Mouse (Mus musculus) cerebellum, adult 2 months (tissue): ENCODE measurements at regions not wholly inside any gene's neighbourhood (a gene's known extent, or its start where the extent isn't known, plus 50 kb on each side); places are given as distances from the start of the nearest gene placed in this dataset.

Experiments
- DNase-seq, 2 experiments: peaks; one replicate each; pipeline ENCODE4 v3.0.0; 2021
- H3K27ac ChIP-seq: fragments of 200-500 bp; 2 replicates; pipeline ENCODE4 v1.5.1; 2012; ENCODE audit warnings: low read length, control low read depth, inconsistent platforms; ENCODE audit not compliant: insufficient read depth
- H3K27me3 ChIP-seq: fragments of 200-500 bp; 2 replicates; pipeline ENCODE4 v1.6.1; 2012; ENCODE audit warnings: inconsistent platforms, mild to moderate bottlenecking, low read length, moderate library complexity; ENCODE audit not compliant: control insufficient read depth, insufficient read depth
- H3K4me1 ChIP-seq: fragments of 200-500 bp; 2 replicates; pipeline ENCODE4 v1.6.1; 2011; ENCODE audit warnings: low read length; ENCODE audit not compliant: control insufficient read depth, insufficient read depth
- H3K4me3 ChIP-seq: fragments of 200-500 bp; replicated peaks from 2 replicates; pipeline ENCODE3; 2011; ENCODE audit warnings: mild to moderate bottlenecking, low read depth, low read length, control low read depth; ENCODE audit not compliant: insufficient read depth
- CTCF ChIP-seq: fragments of 200-500 bp; IDR thresholded peaks from 2 replicates; pipeline ENCODE4 v1.5.1; 2011; ENCODE audit warnings: low read depth, mild to moderate bottlenecking, control low read depth, low read length, moderate library complexity, borderline replicate concordance; ENCODE audit not compliant: insufficient read depth
- POLR2A ChIP-seq: fragments of 200-500 bp; IDR thresholded peaks from 2 replicates; pipeline ENCODE4 v1.6.1; 2011; ENCODE audit warnings: low read length, control low read depth, borderline replicate concordance; ENCODE audit not compliant: insufficient read depth
- WGBS: fragments of 180-500 bp; shearing (Covaris S2); methylation state at CpG from one replicate; pipeline ENCODE4 v1.1.7; 2018; 5-methylcytosine and 5-hydroxymethylcytosine counted together

GRCm38 (mm10) chr12:29256103-29256502 is 272.1 kb upstream of the Myt1l start:
- Histone ChIP-seq H3K4me3 (no peak overlapping the region), H3K4me1 (peaks cover 3% of the 10 kb centered on the region; the same call in 1 of the 2 replicates), H3K27me3 (no peaks in the 10 kb centered on the region), H3K27ac (no peak overlapping the region)
- WGBS: 95% methylated on average over 4 of the region's 4 CpGs
- TF ChIP-seq CTCF: no peak
- no peak for TF ChIP-seq POLR2A
- no peak for DNase-seq

GRCm38 (mm10) chr12:29257011-29257734 is 271.0 kb upstream of the Myt1l start:
- no peak for TF ChIP-seq POLR2A
- no peak for TF ChIP-seq CTCF
- Histone ChIP-seq H3K27me3 (no peaks in the 10 kb centered on the region), H3K27ac (no peak overlapping the region), H3K4me1 (peaks cover 3% of the 10 kb centered on the region; the same call in 1 of the 2 replicates), H3K4me3 (no peak overlapping the region)
- WGBS: 32% methylated on average over 7 of the region's 7 CpGs
- no peak for DNase-seq

GRCm38 (mm10) chr12:29257735-29258547 is 270.2 kb upstream of the Myt1l start:
- H3K4me3 ChIP-seq: no peak overlapping the region
- TF ChIP-seq CTCF: no peak
- WGBS: 42% methylated on average over 16 of the region's 16 CpGs
- H3K27me3 ChIP-seq: no peaks in the 10 kb centered on the region
- H3K27ac ChIP-seq: no peak overlapping the region
- peaks cover 3% of the 10 kb centered on the region; the same call in 1 of the 2 replicates for H3K4me1 ChIP-seq
- peak; percentile 28 to 29 for DNase-seq

- no peak overlapping the region for H3K4me3 ChIP-seq
- H3K27me3 ChIP-seq: no peaks in the 10 kb centered on the region
- peaks cover 3% of the 10 kb centered on the region; the same call in 1 of the 2 replicates for H3K4me1 ChIP-seq
- no peak overlapping the region for H3K27ac ChIP-seq
- DNase-seq: no peak
- TF ChIP-seq CTCF (no peak), POLR2A (no peak)
These were observed 269.7 kb upstream of the Myt1l start for GRCm38 (mm10) chr12:29258548-29258874.

- no peak for DNase-seq
- 91% methylated on average over 7 of the region's 7 CpGs for WGBS
These were observed 269.2 kb upstream of the Myt1l start for GRCm38 (mm10) chr12:29258966-29259365.

GRCm38 (mm10) chr12:29274166-29274565 is 254.0 kb upstream of the Myt1l start:
- Histone ChIP-seq H3K4me1 (no peaks in the 10 kb centered on the region), H3K4me3 (no peak overlapping the region), H3K27ac (no peak overlapping the region), H3K27me3 (no peaks in the 10 kb centered on the region)
- TF ChIP-seq CTCF (no peak), POLR2A (no peak)
- WGBS: 97% methylated on average over 4 of the region's 4 CpGs
- no peak for DNase-seq

More at GRCm38 (mm10) chr12:29258966-29259365, 269.2 kb upstream of the Myt1l start:
- H3K4me3 ChIP-seq: no peak overlapping the region
- TF ChIP-seq POLR2A (no peak), CTCF (no peak)
- no peak overlapping the region for H3K27ac ChIP-seq
- H3K4me1 ChIP-seq: peaks cover 3% of the 10 kb centered on the region; the same call in 1 of the 2 replicates
- no peaks in the 10 kb centered on the region for H3K27me3 ChIP-seq

GRCm38 (mm10) chr12:29275676-29276075 is 252.5 kb upstream of the Myt1l start:
- WGBS: 40% methylated on average over 4 of the region's 4 CpGs
- DNase-seq: no peak
- Histone ChIP-seq H3K4me3 (no peak overlapping the region), H3K27ac (no peak overlapping the region), H3K27me3 (no peaks in the 10 kb centered on the region), H3K4me1 (peaks cover 6% of the 10 kb centered on the region; the same call in 1 of the 2 replicates)
- TF ChIP-seq CTCF: no peak

- Histone ChIP-seq H3K4me3 (peak overlapping the region; percentile 6), H3K27ac (no peak overlapping the region), H3K4me1 (peaks cover 6% of the 10 kb centered on the region; the same call in 1 of the 2 replicates), H3K27me3 (no peaks in the 10 kb centered on the region)
- DNase-seq: no peak
- TF ChIP-seq CTCF: no peak
- TF ChIP-seq POLR2A: no peak
- WGBS: 17% methylated on average over 13 of the region's 13 CpGs
These were observed 248.5 kb upstream of the Myt1l start for GRCm38 (mm10) chr12:29279631-29280080.
